Mouse (Mus musculus): ENCODE measurements around the gene Olfr523. TPM values are rescaled to one million over a fixed set of nuclear protein-coding genes. Genes with fewer than 3 reads are reported as not detected.
"Not testable (repeated sequence)": the region's sequence is repeated elsewhere in the genome, so short reads cannot be mapped to it uniquely, and the experiment has no call there.

The Olfr523 gene
- polyA plus RNA-seq (2016; fragmentation: Nextera tagmentation; extraction: Ambion mirVana), result not detected in 2 replicates

DNA sequence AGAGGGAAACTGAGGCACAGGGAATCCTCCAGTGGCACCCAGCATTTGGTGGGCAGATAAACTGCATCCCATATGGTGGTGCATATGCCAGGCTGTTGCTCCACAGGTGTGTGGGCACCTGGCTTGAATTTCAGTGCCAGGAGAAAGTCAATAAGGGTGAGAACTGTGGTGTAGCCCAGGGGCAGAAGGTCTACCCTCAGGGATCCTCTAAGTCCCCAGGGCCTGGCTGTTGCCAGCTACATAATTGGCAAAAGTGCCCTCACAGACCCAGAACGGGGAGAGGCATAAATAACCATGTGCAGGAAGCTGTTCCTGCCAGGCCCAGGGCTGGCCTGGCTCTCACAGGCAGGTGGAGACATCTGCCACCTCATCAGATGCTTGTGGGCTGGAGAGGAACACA lies at the start of gene Olfr523:
Gene Olfr523 (plus strand): TSS at position 282 of the 400 bp plus-strand sequence.
- Histone ChIP-seq H3K36me3 (no peaks in the 10 kb centered on the region), H3K4me1 (no peaks in the 10 kb centered on the region), H3K27me3 (replicated peaks) (no peaks in the 10 kb centered on the region), H3K9me3 (replicated peaks) (no peaks in the 10 kb centered on the region), H3K4me2 (no peak within 1 kb of the TSS), H3K9ac (no peak within 1 kb of the TSS), H3K27ac (no peak within 1 kb of the TSS), H3K4me3 (no peak within 1 kb of the TSS)
- 39% methylated on average over 1 of the region's 1 CpGs for WGBS (ENCODE audit: insufficient replicate concordance)
- ATAC-seq, result no peak

DNA sequence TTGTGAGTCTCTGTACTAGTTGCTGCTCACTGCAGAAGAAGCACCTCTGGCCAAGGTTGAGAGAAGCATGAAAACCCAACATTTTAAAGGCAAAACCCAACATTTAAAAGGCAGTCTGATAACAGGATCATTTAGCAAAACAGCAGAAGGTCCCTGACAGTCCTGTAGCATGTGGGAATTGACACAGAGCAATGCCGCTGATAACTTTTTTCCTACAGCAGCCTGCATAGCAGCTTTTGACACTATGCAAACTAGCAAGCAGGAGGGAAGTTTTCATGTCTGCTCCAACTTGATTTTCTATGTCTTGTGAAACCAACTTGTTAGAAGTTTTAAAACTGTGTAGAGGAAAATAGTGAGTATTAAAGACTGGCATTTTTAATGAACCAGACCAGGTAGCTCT lies 48.6 kb upstream of the Olfr523 start:
- H3K9me3 ChIP-seq (replicated peaks), result no peaks in the 10 kb centered on the region
- peaks cover 31% of the 10 kb centered on the region for H3K4me1 ChIP-seq
- H3K4me3 ChIP-seq, result no peak overlapping the region
- H3K27ac ChIP-seq, result no peak overlapping the region
- H3K9ac ChIP-seq, result no peak overlapping the region
- no peak overlapping the region for H3K4me2 ChIP-seq
- ATAC-seq, result no peak
- H3K36me3 ChIP-seq, result peaks cover 3% of the 10 kb centered on the region; the same call in 1 of the 2 replicates
- H3K27me3 ChIP-seq (replicated peaks), result no peaks in the 10 kb centered on the region
- 74% methylated on average over 1 of the region's 1 CpGs for WGBS (ENCODE audit: insufficient replicate concordance)

DNA sequence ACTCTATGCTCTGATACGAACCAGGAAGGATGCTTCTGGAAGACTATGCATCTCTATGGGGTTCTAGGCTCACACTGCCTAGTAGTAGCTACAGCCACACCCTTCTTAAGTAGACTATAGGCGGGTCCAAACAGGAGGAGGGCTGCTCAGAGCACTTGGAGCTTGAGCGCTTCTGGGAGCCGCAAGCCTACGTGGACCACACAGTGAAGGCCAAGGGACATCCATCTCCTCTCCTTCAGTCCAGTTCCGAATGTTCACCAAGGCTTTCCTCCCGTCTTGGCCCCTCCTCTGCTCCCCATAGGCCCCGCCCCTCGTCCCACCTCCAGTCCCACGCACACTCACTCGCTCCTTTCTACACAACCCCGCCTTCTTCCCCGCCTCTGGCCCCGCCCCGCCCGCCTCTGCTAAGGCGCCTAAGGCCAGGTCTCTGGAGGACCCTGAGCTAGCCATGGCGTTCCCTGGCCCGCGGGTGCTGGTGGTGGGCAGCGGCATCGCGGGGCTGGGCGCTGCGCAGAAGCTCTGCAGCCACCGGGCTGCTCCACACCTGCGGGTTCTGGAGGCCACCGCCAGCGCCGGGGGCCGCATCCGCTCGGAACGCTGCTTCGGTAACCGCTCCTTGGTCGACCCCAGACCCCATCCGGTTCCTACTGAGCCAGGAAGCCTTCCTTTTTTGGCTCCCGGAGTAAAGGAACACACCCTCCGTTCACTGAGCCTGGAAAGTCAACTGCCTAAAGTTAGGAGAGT lies 47.6 kb upstream of the Olfr523 start:
- H3K36me3 ChIP-seq, result peaks cover 14% of the 10 kb centered on the region
- peak; percentile 99 for ATAC-seq
- H3K9ac ChIP-seq, result peak overlapping the region; percentile 80
- peak overlapping the region; percentile 82 for H3K4me2 ChIP-seq
- peak overlapping the region; percentile 12; the same call in 1 of the 2 replicates for H3K27ac ChIP-seq
- no peaks in the 10 kb centered on the region for H3K27me3 ChIP-seq (replicated peaks)
- peak overlapping the region; percentile 70 for H3K4me3 ChIP-seq
- H3K9me3 ChIP-seq (replicated peaks), result no peaks in the 10 kb centered on the region
- peaks cover 31% of the 10 kb centered on the region for H3K4me1 ChIP-seq
- 1% methylated on average over 40 of the region's 40 CpGs for WGBS (ENCODE audit: insufficient replicate concordance)

DNA sequence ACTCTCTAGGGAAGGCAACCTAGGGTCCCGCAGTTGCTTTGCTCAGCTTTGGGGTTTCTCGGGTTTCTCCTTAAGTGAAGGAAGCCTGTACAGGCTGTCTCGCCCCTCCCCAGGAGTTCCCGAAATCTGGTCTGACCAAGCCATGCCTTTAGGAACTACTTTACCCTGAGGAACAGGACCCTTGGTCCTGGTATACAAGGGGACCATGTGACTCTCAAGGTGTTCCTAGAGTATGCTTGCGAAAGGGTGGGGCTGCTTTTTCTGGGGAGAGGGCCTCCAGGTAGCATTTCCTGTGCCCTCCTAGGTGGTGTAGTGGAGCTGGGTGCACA lies 47.0 kb upstream of the Olfr523 start:
- 5% methylated on average over 5 of the region's 5 CpGs for WGBS (ENCODE audit: insufficient replicate concordance)
- H3K27me3 ChIP-seq (replicated peaks), result no peaks in the 10 kb centered on the region
- peak overlapping the region; percentile 70 for H3K4me3 ChIP-seq
- H3K9me3 ChIP-seq (replicated peaks), result no peaks in the 10 kb centered on the region
- H3K27ac ChIP-seq, result 0 out of 2 replicates have a peak overlapping the region, but pooled peaks have one; percentile 12
- H3K4me1 ChIP-seq, result peaks cover 31% of the 10 kb centered on the region
- H3K36me3 ChIP-seq, result peaks cover 19% of the 10 kb centered on the region
- peak; percentile 1; the same call in 1 of the 2 replicates for ATAC-seq
- peak overlapping the region; percentile 80 for H3K9ac ChIP-seq
- H3K4me2 ChIP-seq, result peak overlapping the region; percentile 82

DNA sequence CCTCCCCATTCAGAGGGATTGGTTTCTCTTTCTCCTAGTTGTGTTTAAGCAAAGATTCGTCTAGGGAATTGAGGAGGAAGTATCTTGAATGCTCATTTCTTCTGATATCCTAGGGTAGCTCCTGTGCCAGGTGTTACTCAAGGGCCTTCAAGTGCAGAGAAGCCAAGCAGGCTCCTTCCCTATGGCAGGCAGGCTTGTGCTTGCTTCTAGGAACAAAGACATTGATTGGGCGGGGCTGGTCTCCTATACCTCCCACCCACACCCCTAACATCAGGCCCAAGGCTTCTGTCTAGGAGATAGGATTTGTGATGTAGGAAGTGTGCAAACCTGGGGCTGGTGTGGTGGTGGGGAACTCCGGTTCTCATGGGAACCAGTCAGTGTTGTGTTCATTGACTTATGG lies 46.1 kb upstream of the Olfr523 start:
- no peaks in the 10 kb centered on the region for H3K9me3 ChIP-seq (replicated peaks)
- peaks cover 31% of the 10 kb centered on the region for H3K4me1 ChIP-seq
- peak overlapping the region; percentile 40 for H3K4me2 ChIP-seq
- no peak overlapping the region for H3K9ac ChIP-seq
- no peak overlapping the region for H3K27ac ChIP-seq
- peaks cover 20% of the 10 kb centered on the region for H3K36me3 ChIP-seq
- WGBS (ENCODE audit: insufficient replicate concordance), result 64% methylated on average over 3 of the region's 3 CpGs
- no peak overlapping the region for H3K4me3 ChIP-seq
- no peaks in the 10 kb centered on the region for H3K27me3 ChIP-seq (replicated peaks)
- ATAC-seq, result no peak

DNA sequence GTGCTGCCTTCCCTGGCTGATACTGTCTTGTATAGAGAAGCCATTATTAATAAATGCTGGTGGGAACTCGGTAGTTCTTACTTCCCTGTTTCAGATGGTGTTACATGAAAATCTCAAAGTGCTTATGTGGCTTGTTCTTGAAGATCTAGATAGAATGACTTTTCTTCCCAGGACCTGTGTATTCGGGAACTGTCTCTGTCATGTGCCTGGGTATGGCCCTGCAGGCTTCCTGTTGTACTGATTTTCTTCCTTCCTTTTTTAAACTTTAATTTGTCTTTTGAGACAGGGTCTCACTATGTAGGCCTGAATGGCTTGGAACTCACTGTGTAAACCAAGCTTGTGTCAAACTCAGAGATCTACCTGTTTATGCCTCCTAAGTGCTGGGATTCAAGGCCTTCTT lies 45.1 kb upstream of the Olfr523 start:
- WGBS (ENCODE audit: insufficient replicate concordance), result 43% methylated on average over 2 of the region's 2 CpGs
- no peak overlapping the region for H3K27ac ChIP-seq
- no peaks in the 10 kb centered on the region for H3K27me3 ChIP-seq (replicated peaks)
- no peak for ATAC-seq
- H3K9ac ChIP-seq, result no peak overlapping the region
- H3K9me3 ChIP-seq (replicated peaks), result no peaks in the 10 kb centered on the region
- peaks cover 20% of the 10 kb centered on the region for H3K36me3 ChIP-seq
- no peak overlapping the region for H3K4me3 ChIP-seq
- H3K4me2 ChIP-seq, result no peak overlapping the region
- peaks cover 25% of the 10 kb centered on the region for H3K4me1 ChIP-seq

DNA sequence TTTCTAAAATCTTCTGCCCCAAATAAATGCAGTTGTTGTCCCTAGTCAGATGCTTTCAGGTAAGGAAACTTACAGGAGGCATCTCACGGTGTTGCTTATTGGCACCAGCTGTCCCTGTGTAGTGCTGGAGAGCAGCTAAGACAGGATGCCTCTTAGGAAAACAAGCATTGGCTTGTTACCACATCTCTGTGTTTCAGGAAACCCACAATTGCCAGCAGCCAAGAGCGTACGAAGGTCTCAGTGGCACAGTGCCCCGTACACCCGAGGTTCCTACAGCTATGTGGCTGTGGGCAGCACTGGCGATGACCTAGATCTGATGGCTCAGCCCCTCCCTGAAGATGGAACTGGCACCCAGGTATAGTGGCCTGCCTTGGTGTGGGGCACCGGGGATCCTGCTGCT lies 40.8 kb upstream of the Olfr523 start:
- H3K27me3 ChIP-seq (replicated peaks); H3K9ac ChIP-seq; ATAC-seq; H3K27ac ChIP-seq; H3K4me3 ChIP-seq; H3K4me1 ChIP-seq; H3K9me3 ChIP-seq (replicated peaks); H3K4me2 ChIP-seq: not testable (repeated sequence)
- 74% methylated on average over 7 of the region's 7 CpGs for WGBS (ENCODE audit: insufficient replicate concordance)
- peaks cover 20% of the 10 kb centered on the region for H3K36me3 ChIP-seq

DNA sequence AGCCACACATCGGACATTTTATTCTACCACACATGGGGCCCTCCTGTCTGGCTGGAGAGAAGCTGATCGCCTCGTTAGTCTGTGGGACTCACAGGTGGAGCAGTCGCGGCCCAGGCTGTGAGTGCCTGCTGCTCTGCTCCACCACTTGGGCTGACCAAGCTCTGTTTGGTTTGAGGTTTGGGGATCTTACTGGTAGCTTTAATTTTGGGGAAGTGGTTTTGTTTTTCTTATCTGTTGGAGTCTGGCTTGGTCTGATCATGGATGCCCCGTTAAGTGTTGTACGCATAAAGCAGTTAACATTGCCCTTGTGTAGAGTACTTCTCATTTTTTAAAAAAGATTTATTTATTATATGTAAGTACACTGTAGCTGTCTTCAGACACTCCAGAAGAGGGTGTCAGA lies 39.0 kb upstream of the Olfr523 start:
- not testable (repeated sequence) for ATAC-seq
- WGBS (ENCODE audit: insufficient replicate concordance), result 32% methylated on average over 7 of the region's 7 CpGs

DNA sequence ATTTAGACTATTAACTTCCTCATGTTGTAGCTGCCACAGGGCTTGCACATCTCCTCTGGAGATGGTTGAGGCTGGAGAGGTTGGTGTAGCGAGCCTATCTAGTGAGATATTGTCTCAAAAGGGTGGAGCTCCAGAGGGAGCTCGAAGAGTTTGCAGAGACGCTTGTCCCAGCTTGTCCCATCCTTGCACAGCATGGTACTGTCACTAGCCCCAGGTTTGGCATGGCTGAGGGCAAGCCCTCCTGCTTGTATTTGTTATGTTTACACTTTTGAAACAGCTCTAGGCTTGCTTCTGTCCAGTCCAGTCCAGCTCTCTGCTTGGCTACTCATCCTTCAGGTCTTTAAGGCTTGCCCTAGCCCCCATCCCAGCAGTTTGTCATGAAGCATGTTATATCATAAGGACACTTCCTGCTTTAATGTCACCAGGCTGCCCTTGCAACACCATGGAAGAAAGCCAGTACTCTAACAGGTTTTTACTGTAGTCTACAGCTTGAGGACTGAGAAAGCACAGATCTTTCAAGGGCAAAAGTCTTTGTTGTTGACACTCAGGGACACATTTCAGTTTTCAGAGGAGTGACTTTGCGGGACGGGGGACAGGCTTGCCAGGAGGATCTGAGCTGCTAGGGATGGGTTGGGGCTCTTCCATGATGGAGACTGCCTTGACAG lies 37.8 kb upstream of the Olfr523 start:
- H3K9ac ChIP-seq, result no peak overlapping the region
- 65% methylated on average over 5 of the region's 5 CpGs for WGBS (ENCODE audit: insufficient replicate concordance)
- no peaks in the 10 kb centered on the region for H3K9me3 ChIP-seq (replicated peaks)
- H3K4me2 ChIP-seq, result no peak overlapping the region
- no peak overlapping the region for H3K27ac ChIP-seq
- no peaks in the 10 kb centered on the region for H3K27me3 ChIP-seq (replicated peaks)
- H3K4me3 ChIP-seq, result no peak overlapping the region
- no peak for ATAC-seq
- H3K4me1 ChIP-seq, result peaks cover 10% of the 10 kb centered on the region
- H3K36me3 ChIP-seq, result peaks cover 9% of the 10 kb centered on the region

More for the DNA sequence above, 39.0 kb upstream of the Olfr523 start:
- Histone ChIP-seq H3K36me3 (peaks cover 20% of the 10 kb centered on the region), H3K4me1 (peaks cover 10% of the 10 kb centered on the region)
- not testable (repeated sequence) for H3K4me2 ChIP-seq; H3K27ac ChIP-seq; H3K4me3 ChIP-seq; H3K9ac ChIP-seq; H3K9me3 ChIP-seq (replicated peaks); H3K27me3 ChIP-seq (replicated peaks)

DNA sequence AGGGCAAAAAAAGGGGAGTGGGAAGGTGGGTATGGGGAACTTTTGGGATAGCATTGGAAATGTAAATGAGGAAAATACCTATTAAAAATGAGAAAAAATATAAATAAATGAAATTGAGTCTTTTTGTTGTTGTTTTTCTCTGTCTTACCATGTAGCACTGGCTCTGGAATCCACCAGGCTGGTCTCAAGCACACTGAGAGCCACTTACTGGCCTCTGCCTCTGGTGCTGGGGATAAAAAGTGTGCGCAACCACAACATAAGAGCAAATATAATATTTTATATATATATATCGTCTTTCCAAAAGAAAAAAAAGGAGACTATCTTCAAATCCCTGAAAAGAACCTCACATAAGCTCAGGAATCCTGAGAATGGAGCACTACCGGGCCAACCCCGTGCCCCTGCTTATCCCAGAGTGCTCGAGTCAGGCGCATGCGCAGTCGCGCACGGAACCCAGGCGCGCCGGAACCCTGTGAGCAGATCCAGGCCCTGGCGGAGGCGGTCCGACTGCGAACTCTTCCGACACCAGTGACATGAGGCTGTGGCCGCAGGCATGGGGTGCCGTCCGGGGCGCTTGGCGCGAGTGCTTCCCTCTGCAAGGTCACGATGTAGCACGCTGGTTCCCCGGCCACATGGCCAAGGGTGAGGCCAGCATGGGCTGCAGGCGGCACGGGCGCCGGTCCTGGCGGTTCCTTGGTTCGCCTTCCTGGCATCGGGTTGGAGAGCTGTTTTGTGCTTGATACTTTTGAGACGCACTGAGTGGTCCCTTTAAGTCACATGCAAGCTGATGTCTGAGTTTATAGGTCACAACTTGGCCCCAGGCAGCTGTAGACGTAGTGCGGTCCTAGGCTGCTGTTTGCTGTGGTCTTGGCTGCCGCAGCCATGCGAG lies 35.6 kb upstream of the Olfr523 start, which contains the start of gene Mtg1:
Gene Mtg1 (plus strand): TSS at position 430 of the 886 bp plus-strand sequence.
- WGBS (ENCODE audit: insufficient replicate concordance), result 2% methylated on average over 39 of the region's 39 CpGs
- H3K9me3 ChIP-seq (replicated peaks), result no peaks in the 10 kb centered on the region
- peak within 1 kb of the TSS; percentile 83 for H3K9ac ChIP-seq
- peak within 1 kb of the TSS; percentile 80 for H3K27ac ChIP-seq
- H3K27me3 ChIP-seq (replicated peaks), result no peaks in the 10 kb centered on the region
- H3K4me1 ChIP-seq, result peaks cover 14% of the 10 kb centered on the region
- ATAC-seq, result peak; percentile 98
- peak within 1 kb of the TSS; percentile 85 for H3K4me3 ChIP-seq
- no peaks in the 10 kb centered on the region for H3K36me3 ChIP-seq
- peak within 1 kb of the TSS; percentile 90 for H3K4me2 ChIP-seq

DNA sequence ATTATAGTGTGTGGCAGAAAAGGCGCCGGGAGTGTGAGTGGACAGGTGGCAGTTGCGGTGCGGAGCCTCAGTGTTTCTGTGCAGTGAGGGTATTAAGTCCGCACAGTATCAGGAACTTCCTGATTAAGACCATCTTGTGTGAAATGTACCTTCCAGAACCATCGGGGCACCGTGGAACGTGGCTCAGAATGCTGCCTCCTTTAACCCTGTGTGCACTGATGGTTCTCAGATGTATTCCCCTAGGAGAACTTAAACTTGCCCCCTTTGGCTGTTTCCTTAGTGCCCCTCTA lies 35.1 kb upstream of the Olfr523 start:
- H3K9ac ChIP-seq, result peak overlapping the region; percentile 83
- no peaks in the 10 kb centered on the region for H3K9me3 ChIP-seq (replicated peaks)
- H3K36me3 ChIP-seq, result no peaks in the 10 kb centered on the region
- peaks cover 14% of the 10 kb centered on the region for H3K4me1 ChIP-seq
- H3K4me2 ChIP-seq, result peak overlapping the region; percentile 90
- H3K4me3 ChIP-seq, result peak overlapping the region; percentile 85
- H3K27ac ChIP-seq, result peak overlapping the region; percentile 80
- ATAC-seq, result no peak
- no peaks in the 10 kb centered on the region for H3K27me3 ChIP-seq (replicated peaks)
- 0% methylated on average over 8 of the region's 8 CpGs for WGBS (ENCODE audit: insufficient replicate concordance)

DNA sequence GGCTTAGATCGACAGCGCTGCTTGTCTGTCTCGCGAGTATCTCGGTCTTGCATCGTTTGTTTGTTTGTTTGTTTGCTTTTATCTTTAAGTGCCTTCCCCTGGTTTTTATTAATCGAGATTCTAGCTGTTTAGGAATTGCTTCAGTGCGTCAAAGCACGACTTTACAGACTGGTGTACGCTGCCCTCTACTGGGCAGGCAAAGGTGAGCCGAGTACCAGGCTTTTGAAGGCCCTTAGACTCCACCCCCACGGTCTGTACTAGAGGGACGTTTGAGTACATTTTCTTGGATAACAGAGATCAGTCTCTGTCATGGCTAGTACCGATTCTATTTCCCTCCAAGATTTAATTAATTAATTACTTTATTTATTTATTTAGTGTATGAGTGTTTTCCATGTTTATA lies 31.7 kb upstream of the Olfr523 start:
- peaks cover 11% of the 10 kb centered on the region for H3K36me3 ChIP-seq
- H3K4me3 ChIP-seq, result no peak overlapping the region
- 5% methylated on average over 14 of the region's 14 CpGs for WGBS (ENCODE audit: insufficient replicate concordance)
- H3K27ac ChIP-seq, result no peak overlapping the region
- no peak for ATAC-seq
- peaks cover 14% of the 10 kb centered on the region for H3K4me1 ChIP-seq
- no peaks in the 10 kb centered on the region for H3K9me3 ChIP-seq (replicated peaks)
- no peaks in the 10 kb centered on the region for H3K27me3 ChIP-seq (replicated peaks)
- 0 out of 2 replicates have a peak overlapping the region, but pooled peaks have one; percentile 10 for H3K4me2 ChIP-seq
- H3K9ac ChIP-seq, result no peak overlapping the region

All from liver, embryonic 12.5 days (tissue).